Mouse (Mus musculus): ENCODE data around the gene Etnk1. TPM values are rescaled to one million over a fixed set of nuclear protein-coding genes. Genes with fewer than 3 reads are reported as not detected.
"Not testable (repeated sequence)": the region's sequence is repeated elsewhere in the genome, so short reads cannot be mapped to it uniquely, and the experiment has no call there.

The Etnk1 gene
- total RNA-seq, 1 experiment from 2014 or later, result 119 TPM

DNA sequence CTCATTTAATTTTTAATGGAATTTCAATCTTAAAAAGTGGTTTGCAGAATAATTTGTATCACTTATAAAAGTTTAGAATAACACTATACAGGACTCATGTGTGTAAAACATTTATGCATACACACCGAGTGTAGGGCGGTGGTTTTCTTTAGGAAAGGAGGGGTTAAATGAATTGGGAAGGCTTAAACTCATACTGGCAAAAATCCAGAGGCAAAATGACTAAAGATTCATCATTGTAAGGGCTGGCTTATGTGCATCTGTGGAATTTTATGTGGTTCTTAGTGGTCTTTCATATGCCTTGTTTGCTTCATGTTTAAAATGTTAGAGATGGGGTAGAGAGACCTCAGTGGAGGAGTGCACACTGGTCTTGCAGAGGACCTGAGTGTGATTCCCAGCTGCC, 22.5 kb upstream of the Etnk1 start:
- no peak for ATAC-seq (replicated peaks in 1 of 2; ENCODE audit: insufficient read depth in 1 of 2, low FRiP score in 2 of 2, low TSS enrichment in 1 of 2, low read depth in 1 of 2, poor library complexity in 2 of 2, severe bottlenecking in 2 of 2)

DNA sequence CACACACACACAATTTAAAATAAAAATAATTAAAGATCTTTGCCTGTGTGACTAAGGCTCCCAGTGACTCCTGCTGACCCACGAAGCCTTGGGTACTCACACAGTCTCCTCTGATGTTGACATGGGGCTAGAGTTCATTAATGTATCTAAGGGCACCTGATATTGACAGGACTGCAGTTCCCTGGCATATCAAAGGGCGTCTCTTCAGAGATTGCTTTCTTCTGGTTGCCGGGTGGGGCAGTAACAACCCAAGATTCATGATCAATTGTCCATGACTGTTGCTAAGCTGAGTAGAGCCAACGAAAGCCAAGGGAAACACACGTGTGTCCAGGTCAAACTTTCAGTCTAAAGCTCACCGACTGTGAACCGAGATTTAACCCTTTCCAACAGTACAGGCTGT, 22.0 kb upstream of the Etnk1 start:
- no peak for ATAC-seq (replicated peaks in 1 of 2; ENCODE audit: insufficient read depth in 1 of 2, low FRiP score in 2 of 2, low TSS enrichment in 1 of 2, low read depth in 1 of 2, poor library complexity in 2 of 2, severe bottlenecking in 2 of 2)

DNA sequence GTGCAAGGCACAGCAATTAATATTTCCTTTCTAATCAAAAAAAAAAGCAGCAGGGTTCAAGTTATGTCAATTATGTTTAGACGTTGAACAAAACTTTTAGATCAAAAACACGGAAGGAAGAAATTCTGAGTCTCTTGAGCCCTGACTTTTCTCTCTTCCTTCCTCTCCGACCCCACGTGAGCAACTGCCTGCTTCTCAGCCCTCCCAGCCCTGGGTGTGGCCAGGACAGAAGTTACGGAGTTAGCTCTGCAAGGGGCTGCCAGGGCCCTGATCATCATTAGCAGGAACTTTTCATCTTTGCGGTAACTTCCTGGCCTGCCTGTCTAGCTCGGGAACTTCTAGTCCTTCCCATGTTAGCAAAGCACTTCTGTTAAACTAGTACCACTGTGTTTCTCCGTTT, 20.3 kb upstream of the Etnk1 start:
- peak; percentile 92 to 94 for ATAC-seq (replicated peaks in 1 of 2; ENCODE audit: insufficient read depth in 1 of 2, low FRiP score in 2 of 2, low TSS enrichment in 1 of 2, low read depth in 1 of 2, poor library complexity in 2 of 2, severe bottlenecking in 2 of 2)

DNA sequence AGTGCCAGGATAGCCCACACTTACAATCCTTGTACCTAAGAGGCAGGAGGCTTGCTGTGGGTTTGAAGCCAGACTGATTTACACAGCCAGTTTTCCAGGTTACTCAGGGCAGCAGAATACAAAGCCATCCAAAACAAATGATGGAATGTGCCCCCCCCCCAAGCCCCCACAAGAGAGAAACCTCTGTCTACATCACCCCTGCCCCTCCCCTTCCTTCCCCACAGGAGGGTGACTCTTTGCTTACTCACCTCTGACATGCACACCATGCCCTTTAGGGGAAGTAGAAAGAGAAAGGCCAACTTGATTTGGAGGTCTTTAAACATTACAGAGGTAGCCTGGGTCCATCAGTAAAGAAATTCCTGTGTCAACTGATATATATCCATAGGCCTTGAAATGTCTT, 18.2 kb upstream of the Etnk1 start:
- ATAC-seq (replicated peaks in 1 of 2; ENCODE audit: insufficient read depth in 1 of 2, low FRiP score in 2 of 2, low TSS enrichment in 1 of 2, low read depth in 1 of 2, poor library complexity in 2 of 2, severe bottlenecking in 2 of 2), result peak; percentile 30 to 31; a peak in 1 of 4 replicates

DNA sequence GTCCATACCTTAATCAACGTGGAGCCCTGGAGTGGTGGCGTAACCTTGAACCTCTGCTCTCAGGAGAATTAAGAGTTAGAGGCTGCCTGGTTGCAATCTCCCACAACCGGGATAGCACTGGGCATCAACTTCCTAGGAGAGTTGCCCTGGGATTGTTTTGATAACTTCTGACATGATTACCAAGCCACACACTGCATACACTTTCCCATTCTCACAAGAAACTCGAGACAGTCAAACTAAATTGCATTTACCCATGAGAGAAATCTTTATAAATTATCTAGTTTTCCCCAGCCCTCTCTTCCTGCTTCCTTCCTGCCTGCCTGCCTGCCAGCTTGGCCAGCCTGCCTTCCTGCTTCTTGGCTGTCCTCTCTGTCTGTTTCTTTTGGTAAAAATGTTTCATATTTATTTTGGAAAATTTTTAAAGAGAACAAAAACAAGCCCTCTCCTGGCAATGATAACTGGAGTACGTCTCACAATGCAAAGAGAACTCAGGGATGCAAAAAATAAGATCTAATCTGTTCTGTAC, 17.2 kb upstream of the Etnk1 start:
- ATAC-seq (replicated peaks in 1 of 2; ENCODE audit: insufficient read depth in 1 of 2, low FRiP score in 2 of 2, low TSS enrichment in 1 of 2, low read depth in 1 of 2, poor library complexity in 2 of 2, severe bottlenecking in 2 of 2), result no peak

DNA sequence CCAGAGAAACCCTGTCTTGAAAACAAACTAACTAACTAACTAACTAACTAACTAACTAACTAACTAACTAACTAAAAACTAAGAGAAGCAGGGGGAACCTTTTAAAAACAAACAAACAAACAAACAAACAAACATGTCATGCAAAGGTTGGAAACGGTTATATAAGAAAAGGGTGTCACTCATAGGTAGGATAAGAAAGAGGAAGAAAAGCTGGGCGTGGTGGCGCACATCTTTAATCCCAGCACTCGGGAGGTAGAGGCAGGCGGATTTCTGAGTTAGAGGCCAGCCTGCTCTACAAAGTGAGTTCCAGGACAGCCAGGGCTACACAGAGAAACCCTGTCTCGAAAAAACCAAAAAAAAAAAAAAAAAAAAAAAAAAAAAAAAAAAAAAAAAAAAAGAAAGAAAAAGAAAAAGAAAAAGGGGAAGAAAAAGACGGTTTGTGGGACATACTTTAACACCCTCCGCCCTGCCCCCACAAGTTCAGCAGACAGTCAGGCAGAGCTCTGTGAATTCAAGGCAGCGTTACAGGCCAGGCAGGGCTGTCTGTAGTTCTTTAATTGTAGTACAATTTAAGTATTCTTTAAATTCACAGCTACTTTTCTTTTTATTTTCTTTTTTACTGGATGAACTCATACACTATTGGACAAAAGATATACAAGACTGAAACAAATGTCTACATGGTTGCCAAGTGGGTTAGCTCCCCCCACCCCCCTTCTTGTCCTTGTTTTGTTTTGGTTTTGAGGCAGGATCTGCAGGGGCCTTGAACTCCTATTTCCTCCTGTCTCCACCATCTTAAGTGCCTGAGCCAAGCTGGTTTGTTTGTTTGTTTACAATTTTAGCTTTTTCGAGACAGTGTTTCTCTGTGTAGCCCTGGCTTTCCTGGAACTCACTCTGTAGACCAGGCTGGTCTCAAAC, 15.7 kb upstream of the Etnk1 start:
- ATAC-seq (replicated peaks in 1 of 2; ENCODE audit: insufficient read depth in 1 of 2, low FRiP score in 2 of 2, low TSS enrichment in 1 of 2, low read depth in 1 of 2, poor library complexity in 2 of 2, severe bottlenecking in 2 of 2), result not testable (repeated sequence)

DNA sequence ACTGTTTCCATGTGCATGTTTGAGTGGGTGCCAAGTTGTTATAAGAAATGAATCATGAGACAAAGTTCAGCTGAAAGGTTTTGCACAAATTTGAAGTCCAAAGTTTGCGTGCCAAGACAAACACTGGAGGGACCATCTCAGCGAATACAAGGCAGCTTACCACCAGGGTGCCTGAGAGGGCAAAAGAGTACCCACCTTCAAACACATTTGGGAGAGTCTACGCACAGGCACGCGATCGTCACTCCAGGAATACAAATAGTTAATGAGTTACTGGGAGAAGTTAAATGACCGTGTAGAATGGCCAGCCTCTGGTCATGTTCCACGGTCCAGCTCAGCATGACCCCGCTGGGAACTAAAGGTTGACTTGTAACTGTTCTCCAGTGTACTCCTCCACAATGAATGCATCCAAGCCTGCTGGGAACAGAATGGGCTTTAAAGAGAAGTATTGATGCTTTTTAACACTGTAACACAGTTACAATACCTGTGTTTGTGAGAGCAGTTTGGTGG, 14.6 kb upstream of the Etnk1 start:
- ATAC-seq (replicated peaks in 1 of 2; ENCODE audit: insufficient read depth in 1 of 2, low FRiP score in 2 of 2, low TSS enrichment in 1 of 2, low read depth in 1 of 2, poor library complexity in 2 of 2, severe bottlenecking in 2 of 2), result no peak

DNA sequence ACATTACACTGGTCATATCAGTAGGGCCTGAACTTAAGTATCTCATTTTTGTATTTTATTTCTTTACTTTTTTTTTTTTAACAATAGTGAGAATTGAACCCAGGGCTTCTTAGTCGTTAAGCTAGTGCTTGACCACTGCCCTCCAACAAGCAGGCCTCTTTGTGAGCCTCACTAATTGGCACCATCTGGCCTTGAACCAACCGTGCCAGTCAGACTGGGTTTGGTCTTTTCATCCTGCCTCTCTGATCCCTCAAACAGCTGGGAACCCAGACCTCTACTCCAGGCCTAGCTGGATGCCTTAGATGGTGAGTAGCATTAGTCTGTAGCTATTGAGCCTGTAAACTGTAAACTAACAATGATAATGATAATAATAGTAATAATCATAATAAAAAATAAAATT, 13.9 kb upstream of the Etnk1 start:
- ATAC-seq (replicated peaks in 1 of 2; ENCODE audit: insufficient read depth in 1 of 2, low FRiP score in 2 of 2, low TSS enrichment in 1 of 2, low read depth in 1 of 2, poor library complexity in 2 of 2, severe bottlenecking in 2 of 2), result no peak

DNA sequence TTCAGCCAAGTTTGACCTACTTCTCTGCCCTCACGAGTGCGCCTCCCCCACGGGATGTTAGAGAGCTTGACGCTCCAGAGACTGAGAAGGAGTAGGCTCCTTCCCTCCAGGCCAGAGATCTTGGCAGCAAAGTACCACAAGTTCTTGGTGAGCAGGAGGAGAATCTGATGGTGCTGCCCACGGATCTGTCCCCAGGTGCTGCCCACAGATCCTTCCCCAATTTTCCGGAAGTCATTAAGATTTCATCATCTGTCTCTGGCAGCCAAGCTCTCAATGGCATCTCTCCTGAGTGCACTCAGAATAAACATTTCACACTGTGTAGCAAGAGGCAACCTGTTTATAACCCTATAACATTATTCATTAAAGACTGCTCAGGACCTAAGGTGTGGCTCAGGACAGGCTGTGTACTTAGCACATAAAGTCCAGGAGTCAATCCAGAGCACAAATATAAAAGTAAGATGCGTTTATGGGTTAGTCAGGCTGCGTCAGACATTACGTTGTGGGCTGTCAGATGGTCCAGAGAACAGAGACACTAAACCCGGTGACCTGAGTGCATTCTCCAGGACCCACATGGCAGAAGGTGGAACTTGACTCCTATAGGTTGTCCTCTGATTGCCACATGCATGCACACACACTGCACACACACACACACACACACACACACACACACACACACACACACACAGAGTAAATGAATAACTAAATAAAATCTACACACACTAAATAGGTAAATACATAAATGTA, 13.1 kb upstream of the Etnk1 start:
- ATAC-seq (replicated peaks in 1 of 2; ENCODE audit: insufficient read depth in 1 of 2, low FRiP score in 2 of 2, low TSS enrichment in 1 of 2, low read depth in 1 of 2, poor library complexity in 2 of 2, severe bottlenecking in 2 of 2), result peak; percentile 58 to 76

DNA sequence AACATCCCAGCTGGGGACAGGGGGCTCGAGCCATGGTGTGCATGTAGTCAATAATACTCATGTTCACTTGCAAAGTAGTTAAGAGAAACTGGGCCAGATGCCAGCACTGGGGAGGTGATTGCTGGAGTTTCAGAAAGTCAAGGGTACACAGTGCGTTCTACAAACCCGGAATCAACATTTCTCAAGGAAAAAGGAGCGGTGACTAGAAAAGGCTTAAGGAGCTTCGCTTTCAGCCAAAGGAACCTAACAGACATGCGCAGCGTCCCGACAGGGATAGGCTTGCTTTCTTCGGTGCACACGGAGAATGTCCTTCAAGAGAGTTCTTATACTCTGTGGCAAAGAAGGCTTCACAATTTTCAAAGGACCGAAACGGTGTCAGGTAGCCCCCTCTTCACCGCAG, 12.1 kb upstream of the Etnk1 start:
- ATAC-seq (replicated peaks in 1 of 2; ENCODE audit: insufficient read depth in 1 of 2, low FRiP score in 2 of 2, low TSS enrichment in 1 of 2, low read depth in 1 of 2, poor library complexity in 2 of 2, severe bottlenecking in 2 of 2), result no peak

DNA sequence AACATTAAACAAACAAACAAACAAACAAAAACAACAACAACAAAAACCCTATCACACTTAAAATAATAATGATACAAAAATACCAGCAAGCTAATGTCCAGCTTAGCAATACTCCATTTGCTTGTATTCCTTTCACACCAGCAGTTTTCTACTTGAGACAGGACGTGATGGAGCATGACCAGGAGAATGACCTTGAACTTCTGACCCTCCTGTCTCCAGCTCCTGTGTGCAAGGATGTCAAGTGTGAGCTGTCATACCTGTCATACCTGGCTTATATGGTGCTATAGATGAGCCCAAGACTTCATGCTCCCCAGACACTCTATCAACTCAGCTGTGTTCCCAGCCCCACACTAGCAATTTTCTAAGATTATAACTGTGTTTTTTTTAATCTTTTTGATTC, 11.0 kb upstream of the Etnk1 start:
- no peak for ATAC-seq (replicated peaks in 1 of 2; ENCODE audit: insufficient read depth in 1 of 2, low FRiP score in 2 of 2, low TSS enrichment in 1 of 2, low read depth in 1 of 2, poor library complexity in 2 of 2, severe bottlenecking in 2 of 2)

DNA sequence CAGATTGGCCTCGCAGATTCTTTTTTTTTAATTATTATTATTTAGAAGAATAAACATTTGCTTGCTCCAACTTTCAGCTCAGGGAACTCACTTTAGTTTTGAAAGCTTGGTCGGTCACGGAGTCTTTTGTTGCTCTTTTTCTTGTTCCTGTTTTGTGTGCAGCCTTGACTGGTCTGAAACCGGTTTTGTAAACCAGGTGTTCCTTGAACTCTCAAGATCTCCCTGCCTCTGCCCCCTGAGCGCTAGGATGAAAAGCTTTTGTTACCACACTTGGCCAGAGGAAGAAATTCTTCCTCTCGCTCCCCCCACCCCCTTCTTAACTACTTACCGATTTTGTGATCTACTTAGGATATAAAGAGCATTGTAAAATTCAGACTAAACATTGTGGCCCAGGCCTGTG, 10.3 kb upstream of the Etnk1 start:
- peak in 1 of 2 experiments; percentile 35; a peak in 2 of 4 replicates for ATAC-seq (replicated peaks in 1 of 2; ENCODE audit: insufficient read depth in 1 of 2, low FRiP score in 2 of 2, low TSS enrichment in 1 of 2, low read depth in 1 of 2, poor library complexity in 2 of 2, severe bottlenecking in 2 of 2)

DNA sequence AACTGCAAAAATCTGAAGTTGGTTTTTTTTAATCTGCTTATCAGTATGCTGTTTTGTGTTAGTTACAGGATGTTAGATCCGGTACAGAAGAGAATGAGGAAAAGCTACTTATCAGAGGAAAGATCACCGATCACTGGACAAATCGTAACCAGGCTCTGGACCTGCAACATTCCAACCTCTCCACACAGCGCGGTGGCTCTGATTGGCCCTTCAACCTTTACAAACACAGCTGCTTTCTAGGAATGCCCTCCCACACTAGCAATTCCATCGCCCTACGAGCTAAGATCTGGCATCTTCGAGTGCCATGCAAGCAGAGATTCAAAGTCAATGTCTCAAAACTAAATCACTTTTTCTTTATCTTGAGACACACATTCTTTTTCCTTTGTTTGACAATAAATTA, 9.6 kb upstream of the Etnk1 start:
- no peak for ATAC-seq (replicated peaks in 1 of 2; ENCODE audit: insufficient read depth in 1 of 2, low FRiP score in 2 of 2, low TSS enrichment in 1 of 2, low read depth in 1 of 2, poor library complexity in 2 of 2, severe bottlenecking in 2 of 2)

DNA sequence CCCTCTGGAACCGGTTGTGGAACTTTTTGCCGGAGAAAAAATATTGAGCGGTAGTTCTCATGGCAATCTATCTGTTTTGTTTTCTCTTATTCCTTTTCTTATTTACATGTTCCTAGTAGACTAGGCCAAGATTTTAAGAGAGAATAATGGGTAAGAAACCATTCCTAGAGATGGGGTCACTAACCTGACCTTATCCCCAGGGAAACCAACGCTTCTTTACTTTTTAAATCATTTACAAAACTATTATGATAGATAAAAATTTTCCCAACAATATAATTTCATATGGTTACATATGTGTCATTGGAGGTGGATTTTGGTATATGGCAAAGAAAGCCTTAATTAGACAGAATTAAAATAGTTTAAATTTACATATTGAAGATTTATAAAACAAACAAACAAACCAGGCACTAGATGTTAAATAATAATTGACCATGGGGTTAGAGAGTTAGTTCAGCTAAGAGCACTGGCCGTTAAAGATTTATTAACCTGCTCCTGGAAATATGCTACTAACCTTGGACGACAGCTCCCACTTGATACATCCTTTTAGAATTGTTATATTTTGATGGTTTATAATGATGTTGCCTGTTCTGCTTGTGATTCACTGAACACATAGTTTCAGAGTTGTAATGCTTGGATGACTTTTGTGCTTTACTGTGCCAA, 6.3 kb upstream of the Etnk1 start:
- no peak for ATAC-seq (replicated peaks in 1 of 2; ENCODE audit: insufficient read depth in 1 of 2, low FRiP score in 2 of 2, low TSS enrichment in 1 of 2, low read depth in 1 of 2, poor library complexity in 2 of 2, severe bottlenecking in 2 of 2)

DNA sequence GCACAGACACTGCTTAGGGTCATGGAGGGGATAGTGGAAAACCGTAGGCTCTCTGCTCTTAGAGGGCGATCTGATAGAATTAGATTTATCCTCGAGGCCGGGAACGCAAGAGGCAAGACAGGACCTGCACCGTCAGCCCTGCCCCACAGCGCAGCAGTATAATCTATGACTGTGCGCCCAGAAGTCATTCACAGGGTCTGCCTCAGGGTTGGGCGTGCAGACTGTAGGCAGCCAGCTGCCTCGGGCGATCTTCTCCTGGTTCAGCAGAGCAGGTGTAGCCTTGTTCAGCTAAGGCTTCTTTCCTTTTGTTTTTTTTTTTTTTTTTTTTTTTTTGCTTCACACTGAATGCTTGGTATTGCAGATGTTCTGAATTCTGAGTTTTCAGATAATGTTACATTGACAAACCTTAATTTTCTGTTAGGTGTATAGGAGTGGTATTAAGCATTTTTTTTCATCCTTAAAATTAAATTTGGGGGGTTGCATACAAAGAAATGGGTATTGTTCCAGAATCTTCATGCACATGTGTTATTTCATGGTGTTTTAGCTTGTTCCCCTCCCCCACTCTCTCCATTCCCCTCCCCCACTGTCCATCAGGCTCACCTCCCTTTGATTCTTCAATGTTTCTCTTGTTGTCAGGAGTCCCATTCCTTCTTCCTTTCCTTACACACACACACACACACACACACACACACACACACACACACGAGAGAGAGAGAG, 4.7 kb upstream of the Etnk1 start:
- ATAC-seq (replicated peaks in 1 of 2; ENCODE audit: insufficient read depth in 1 of 2, low FRiP score in 2 of 2, low TSS enrichment in 1 of 2, low read depth in 1 of 2, poor library complexity in 2 of 2, severe bottlenecking in 2 of 2), result no peak

DNA sequence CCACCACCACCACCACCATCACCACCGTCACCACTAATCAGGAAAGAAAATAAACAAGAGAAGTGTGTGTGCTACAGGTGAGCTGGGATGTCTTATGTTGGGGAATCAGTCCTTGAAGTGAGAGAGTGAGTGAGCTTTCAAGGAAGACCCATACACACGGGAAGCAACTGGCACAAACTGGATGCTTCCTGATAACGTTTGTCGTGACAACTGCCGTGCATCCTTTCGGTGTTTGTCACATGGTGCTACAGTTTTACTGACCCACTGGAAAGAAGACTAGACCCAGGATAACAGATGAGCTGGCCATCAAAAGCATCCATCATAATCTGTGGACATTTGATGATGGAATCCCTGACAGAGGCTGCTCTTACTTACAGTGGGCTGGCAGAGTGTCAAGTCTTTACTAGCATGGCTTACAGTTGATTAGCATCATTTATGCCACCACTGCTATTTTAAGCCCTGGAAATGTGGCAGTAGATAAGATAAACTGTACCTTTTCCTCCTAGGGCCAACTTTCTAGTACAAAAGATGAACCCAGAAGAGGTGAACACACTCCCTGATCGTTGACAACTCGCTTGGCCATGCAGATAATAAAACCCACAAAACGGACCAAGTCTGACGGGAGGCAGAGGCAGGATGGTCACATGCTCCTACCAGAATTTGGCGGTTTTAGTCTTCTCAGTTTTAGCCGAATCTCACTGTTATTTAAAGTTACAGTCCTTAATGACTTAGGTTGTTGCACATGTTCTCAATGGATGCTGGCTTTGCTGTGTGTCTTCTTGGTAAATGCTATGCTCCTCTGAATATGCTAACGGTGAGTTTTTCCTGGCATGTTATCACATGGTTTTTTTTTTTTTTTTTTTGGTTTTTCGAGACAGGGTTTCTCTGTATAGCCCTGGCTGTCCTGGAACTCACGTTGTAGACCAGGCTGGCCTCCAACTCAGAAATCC, 2.8 kb upstream of the Etnk1 start:
- no peak; a peak in 1 of 4 replicates for ATAC-seq (replicated peaks in 1 of 2; ENCODE audit: insufficient read depth in 1 of 2, low FRiP score in 2 of 2, low TSS enrichment in 1 of 2, low read depth in 1 of 2, poor library complexity in 2 of 2, severe bottlenecking in 2 of 2)
